Comparison of ENCODE assay signal across 15 mouse cellular contexts in the genomic region with DNA sequence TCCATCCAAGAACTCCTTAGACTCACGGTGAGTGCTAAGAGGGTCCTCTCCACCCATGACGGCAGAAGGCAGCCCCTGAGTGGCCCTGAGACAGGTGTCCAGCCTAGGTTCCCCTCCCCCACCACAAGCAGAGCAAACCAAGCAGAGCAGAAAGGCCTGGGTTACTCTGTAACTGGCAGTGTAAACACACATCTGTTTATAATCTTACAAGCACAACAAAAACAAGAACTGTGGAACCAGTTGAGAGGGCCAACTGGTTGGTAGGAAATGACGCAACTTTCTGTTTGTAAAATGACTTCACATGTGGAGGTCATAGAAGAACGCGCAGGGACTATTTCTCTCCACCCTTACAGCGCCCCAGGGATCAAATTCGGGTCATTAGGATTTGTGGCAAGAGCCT. TPM values are rescaled to one million over a fixed set of nuclear protein-coding genes. Genes with fewer than 3 reads are reported as not detected.
A peak's percentile ranks its signal among the peaks of the same experiment; 100 is the strongest.
DNase-seq lines count a peak whose midpoint lies in the region; ATAC-seq and TF ChIP-seq lines count a peak whose summit lies in the region.
"Had no signal": no experiment of that assay in that cellular context is flagged by ENCODE, and none has a peak within 500 bp of the region (broad histone marks: within the 10 kb centered on the region; RNA-seq: fewer than 3 reads in every experiment).

No protein-coding gene starts in this region.

- H3K27me3 ChIP-seq in lung, embryonic 14.5 days (ENCODE audit: insufficient read depth, low read length), result no peaks in the 10 kb centered on the region
- H3K27me3 ChIP-seq in limb, embryonic 10.5 days (ENCODE audit: low read depth, poor library complexity, severe bottlenecking), result no peaks in the 10 kb centered on the region
- no peaks in the 10 kb centered on the region for H3K27me3 ChIP-seq in small intestine, adult 2 months (ENCODE audit: control insufficient read depth, insufficient read depth, low read length)
- H3K27me3 ChIP-seq: midbrain, embryonic 12.5 days had no signal

- no peak for DNase-seq in lung, embryonic 14.5 days
- no peak for DNase-seq in lung, postnatal 14 days
- DNase-seq in limb, embryonic 10.5 days (ENCODE audit: low spot score), result no peak
- no peak for DNase-seq in ovary, adult 18-20 months (ENCODE audit: low spot score)
- no peak for DNase-seq in testis, postnatal 14 days (ENCODE audit: low spot score)
- no peak for DNase-seq in cerebellum, postnatal 14 days
- DNase-seq: cerebellum, adult 18-20 months had no signal

- H3K4me3 ChIP-seq in lung, embryonic 14.5 days (ENCODE audit: low read depth, low read length), result no peak overlapping the region
- H3K4me3 ChIP-seq in limb, embryonic 10.5 days, result no peak overlapping the region
- H3K4me3 ChIP-seq in small intestine, adult 2 months (ENCODE audit: low read depth, low read length), result no peak overlapping the region
- H3K4me3 ChIP-seq: erythroblast, embryonic 14.5 days; midbrain, embryonic 12.5 days had no signal

- H3K9me3 ChIP-seq in lung, embryonic 14.5 days (ENCODE audit: low read depth, low read length), result no peaks in the 10 kb centered on the region
- no peaks in the 10 kb centered on the region for H3K9me3 ChIP-seq in limb, embryonic 10.5 days (replicated peaks)
- H3K9me3 ChIP-seq: midbrain, embryonic 12.5 days had no signal

- no peaks in the 10 kb centered on the region for H3K4me1 ChIP-seq in lung, embryonic 14.5 days (ENCODE audit: insufficient read depth)
- peaks cover 58% of the 10 kb centered on the region for H3K4me1 ChIP-seq in limb, embryonic 10.5 days
- no peaks in the 10 kb centered on the region for H3K4me1 ChIP-seq in small intestine, adult 2 months (ENCODE audit: control insufficient read depth, insufficient read depth, insufficient read length, low read length)

- no peak overlapping the region for H3K4me2 ChIP-seq in lung, embryonic 14.5 days
- H3K4me2 ChIP-seq: midbrain, embryonic 12.5 days had no signal

- ATAC-seq in lung, embryonic 14.5 days (ENCODE audit: insufficient read depth), result no peak
- 0 out of 2 replicates have a peak, but pooled peaks have one; percentile 14 for ATAC-seq in granulocyte monocyte progenitor cell, adult 5-6 weeks (replicated peaks; ENCODE audit: poor library complexity, severe bottlenecking)

- WGBS in lung, embryonic 14.5 days, result 28% methylated on average over 7 of the region's 7 CpGs
- 33% methylated on average over 7 of the region's 7 CpGs for WGBS in limb, embryonic 10.5 days
- WGBS in small intestine, adult 2 months, result 28% methylated on average over 7 of the region's 7 CpGs

- TF ChIP-seq POLR2A in small intestine, adult 2 months (IDR thresholded peaks at IDR 0.05; ENCODE audit: low read depth, low read length), result no peak

- no peak for TF ChIP-seq CTCF in lung, embryonic 14.5 days (IDR thresholded peaks at IDR 0.05; ENCODE audit: low read depth)
- TF ChIP-seq CTCF in small intestine, adult 2 months (IDR thresholded peaks at IDR 0.05; ENCODE audit: extremely low read depth, insufficient read length, insufficient replicate concordance, low read depth, low read length), result no peak

- H3K27ac ChIP-seq in lung, embryonic 14.5 days (ENCODE audit: low read depth), result peak overlapping the region; percentile 18; the same call in 1 of the 2 replicates
- peak overlapping the region; percentile 72 for H3K27ac ChIP-seq in limb, embryonic 10.5 days
- H3K27ac ChIP-seq in small intestine, adult 2 months (ENCODE audit: insufficient read depth, low read depth, low read length), result peak overlapping the region; percentile 13; the same call in 1 of the 2 replicates
- H3K27ac ChIP-seq: midbrain, embryonic 12.5 days had no signal

- no peaks in the 10 kb centered on the region for H3K36me3 ChIP-seq in lung, embryonic 14.5 days (ENCODE audit: insufficient read depth)
- H3K36me3 ChIP-seq in limb, embryonic 10.5 days, result no peaks in the 10 kb centered on the region
- H3K36me3 ChIP-seq in small intestine, adult 2 months (ENCODE audit: control insufficient read depth, insufficient read depth, low read length), result no peaks in the 10 kb centered on the region
- H3K36me3 ChIP-seq: midbrain, embryonic 12.5 days had no signal

- no peak overlapping the region for H3K9ac ChIP-seq in lung, embryonic 14.5 days
- H3K9ac ChIP-seq: midbrain, embryonic 12.5 days had no signal

RNA-seq across cellular contexts. Expression of a gene that starts 15.1 kb away (rescaled TPM):
- polyA plus RNA-seq in lung, embryonic 14.5 days (2014; fragmentation: Nextera tagmentation; extraction: Ambion mirVana), result not detected in 2 replicates
- total RNA-seq in granulocyte monocyte progenitor cell, adult 5-6 weeks (2014; fragmentation: Nextera tagmentation), result not detected in 2 replicates
- not detected in 2 replicates for total RNA-seq in granulocyte monocyte progenitor cell, adult 5-6 weeks (2017)
- polyA plus RNA-seq in limb, embryonic 10.5 days (2016; fragmentation: Nextera tagmentation; extraction: Ambion mirVana), result not detected in 2 replicates
- polyA plus RNA-seq in small intestine, adult 2 months (2012; rRNA removed), result 0.65 and 1.3 TPM in 2 replicates
- total RNA-seq: ES-E14; gastrocnemius, adult 8-10 months; left cerebral cortex, adult 8-10 months had no signal
- polyA plus RNA-seq: erythroblast, embryonic 14.5 days; midbrain, embryonic 12.5 days; neural tube, embryonic 14.5 days had no signal

RNA-seq across cellular contexts. Expression of a gene that starts 39.5 kb away (rescaled TPM):
- 1.5 and 1.8 TPM in 2 replicates for polyA plus RNA-seq in lung, embryonic 14.5 days (2014; fragmentation: Nextera tagmentation; extraction: Ambion mirVana)
- 0.17 TPM in 1 of 2 replicates, not detected in the other for total RNA-seq in granulocyte monocyte progenitor cell, adult 5-6 weeks (2014; fragmentation: Nextera tagmentation)
- total RNA-seq in granulocyte monocyte progenitor cell, adult 5-6 weeks (2017), result not detected in 2 replicates
- 0.46 and 0.48 TPM in 2 replicates for polyA plus RNA-seq in limb, embryonic 10.5 days (2016; fragmentation: Nextera tagmentation; extraction: Ambion mirVana)
- polyA plus RNA-seq in small intestine, adult 2 months (2012; rRNA removed), result 1.3 and 1.8 TPM in 2 replicates
- polyA plus RNA-seq: erythroblast, embryonic 14.5 days had no signal

Comparison
In these comparisons a context has a peak if more than half of its experiments do, and no peak if none do; other contexts are left out.
1. H3K27ac ChIP-seq: peak in every context shown above with its lines; median percentile 72 in limb, embryonic 10.5 days; 18 in lung, embryonic 14.5 days; 13 in small intestine, adult 2 months.